Mouse (Mus musculus): ENCODE results near the gene L1cam. TPM values are rescaled to one million over a fixed set of nuclear protein-coding genes. Genes with fewer than 3 reads are reported as not detected.

The L1cam gene
- 141 and 249 TPM in 2 replicates for polyA plus RNA-seq (2012; rRNA removed)

DNA sequence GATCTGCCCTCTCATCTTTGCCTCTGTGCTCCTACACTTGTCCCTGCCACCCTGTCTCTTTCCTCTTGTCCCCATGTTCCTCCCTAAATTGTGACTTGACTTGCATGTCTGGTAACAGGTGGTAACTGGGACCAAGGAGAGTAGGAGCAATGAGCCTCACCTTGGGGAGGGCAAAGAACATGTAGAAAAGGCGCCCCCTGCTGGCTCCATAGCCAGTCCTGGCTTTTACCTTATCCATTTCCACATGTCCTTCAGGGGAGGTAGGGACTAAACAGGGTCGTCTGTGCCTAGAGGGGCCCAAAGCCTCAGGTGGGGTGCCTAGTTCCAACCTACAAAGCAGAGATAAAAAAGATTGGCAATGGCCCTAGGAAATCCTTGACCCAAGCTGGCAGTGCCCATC is at the start of gene L1cam:
TSS of gene L1cam (minus strand) at position 387 of the 400 bp plus-strand sequence.
- TF ChIP-seq CTCF (IDR thresholded peaks at IDR 0.05; ENCODE audit: borderline replicate concordance, extremely low read depth, insufficient read depth, insufficient read length) (peak; percentile 56; the same call in 1 of the 2 replicates), POLR2A (IDR thresholded peaks at IDR 0.05; ENCODE audit: borderline replicate concordance, extremely low read depth, insufficient read depth, insufficient read length, poor library complexity, severe bottlenecking) (no peak)
- peak; percentile 66 for DNase-seq (ENCODE audit: low read depth)

DNA sequence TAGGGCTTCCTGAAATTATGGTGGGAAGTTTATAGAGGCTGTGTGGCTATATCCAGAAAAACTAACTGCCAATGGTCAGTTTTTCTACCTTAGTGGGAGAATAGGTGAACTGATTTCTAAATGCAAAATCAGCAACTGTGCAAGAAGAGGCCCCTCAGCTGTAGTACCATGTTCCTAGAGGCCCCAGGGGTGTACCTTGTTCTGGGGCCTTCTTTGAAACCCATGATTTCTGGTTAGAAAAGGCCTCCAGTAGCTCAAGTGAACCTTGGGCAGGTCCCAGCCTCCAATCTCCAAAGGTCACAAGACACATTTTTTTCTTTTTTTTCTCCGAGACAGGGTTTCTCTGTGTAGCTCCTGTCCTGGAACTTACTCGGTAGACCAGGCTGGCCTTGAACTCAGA is 46.4 kb upstream of the L1cam start:
- DNase-seq (ENCODE audit: low read depth) = no peak
- TF ChIP-seq CTCF (IDR thresholded peaks at IDR 0.05; ENCODE audit: borderline replicate concordance, extremely low read depth, insufficient read depth, insufficient read length) = no peak
- no peak for TF ChIP-seq POLR2A (IDR thresholded peaks at IDR 0.05; ENCODE audit: borderline replicate concordance, extremely low read depth, insufficient read depth, insufficient read length, poor library complexity, severe bottlenecking)

DNA sequence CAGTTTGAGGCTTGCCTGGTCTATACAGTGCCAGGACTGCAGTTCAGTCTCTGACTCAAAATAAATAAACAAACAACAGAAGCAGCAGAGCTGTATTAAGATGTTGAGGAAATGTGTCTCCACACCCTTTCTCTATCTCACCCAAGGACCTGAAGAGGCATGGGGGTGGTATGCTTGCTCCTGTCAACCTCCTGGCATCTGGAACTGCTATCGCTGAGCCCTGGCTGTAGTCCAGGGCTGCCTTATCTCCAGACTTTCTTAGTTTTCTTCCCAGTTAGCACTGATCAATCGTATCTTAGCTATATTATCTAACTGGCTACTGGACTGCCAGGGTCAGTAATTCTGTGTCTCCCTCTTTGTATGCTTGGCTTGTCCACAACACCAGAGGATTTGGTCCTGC is 46.0 kb upstream of the L1cam start:
- TF ChIP-seq POLR2A (IDR thresholded peaks at IDR 0.05; ENCODE audit: borderline replicate concordance, extremely low read depth, insufficient read depth, insufficient read length, poor library complexity, severe bottlenecking) (no peak), CTCF (IDR thresholded peaks at IDR 0.05; ENCODE audit: borderline replicate concordance, extremely low read depth, insufficient read depth, insufficient read length) (no peak)
- no peak for DNase-seq (ENCODE audit: low read depth)

DNA sequence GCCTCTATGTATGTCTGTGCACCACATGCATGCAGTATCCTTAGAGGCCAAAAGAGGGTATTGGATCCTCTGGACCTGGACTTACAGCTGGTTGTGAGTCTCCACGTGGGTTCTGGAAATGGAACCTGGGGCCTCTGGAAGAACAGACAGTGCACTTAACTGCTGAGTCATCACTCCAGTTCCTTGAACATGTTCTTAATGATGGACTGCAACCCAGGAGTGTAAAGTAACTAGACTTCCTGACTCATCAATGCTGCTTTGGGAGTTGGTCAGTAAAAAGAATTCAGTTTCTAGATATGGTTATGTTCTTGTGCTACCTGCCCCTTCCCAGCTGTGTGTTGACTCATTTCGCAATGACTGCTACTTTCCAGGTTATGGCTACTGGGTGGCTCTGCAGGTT is 36.0 kb upstream of the L1cam start:
- TF ChIP-seq POLR2A (IDR thresholded peaks at IDR 0.05; ENCODE audit: borderline replicate concordance, extremely low read depth, insufficient read depth, insufficient read length, poor library complexity, severe bottlenecking) (no peak), CTCF (IDR thresholded peaks at IDR 0.05; ENCODE audit: borderline replicate concordance, extremely low read depth, insufficient read depth, insufficient read length) (no peak)
- DNase-seq (ENCODE audit: low read depth) = no peak

DNA sequence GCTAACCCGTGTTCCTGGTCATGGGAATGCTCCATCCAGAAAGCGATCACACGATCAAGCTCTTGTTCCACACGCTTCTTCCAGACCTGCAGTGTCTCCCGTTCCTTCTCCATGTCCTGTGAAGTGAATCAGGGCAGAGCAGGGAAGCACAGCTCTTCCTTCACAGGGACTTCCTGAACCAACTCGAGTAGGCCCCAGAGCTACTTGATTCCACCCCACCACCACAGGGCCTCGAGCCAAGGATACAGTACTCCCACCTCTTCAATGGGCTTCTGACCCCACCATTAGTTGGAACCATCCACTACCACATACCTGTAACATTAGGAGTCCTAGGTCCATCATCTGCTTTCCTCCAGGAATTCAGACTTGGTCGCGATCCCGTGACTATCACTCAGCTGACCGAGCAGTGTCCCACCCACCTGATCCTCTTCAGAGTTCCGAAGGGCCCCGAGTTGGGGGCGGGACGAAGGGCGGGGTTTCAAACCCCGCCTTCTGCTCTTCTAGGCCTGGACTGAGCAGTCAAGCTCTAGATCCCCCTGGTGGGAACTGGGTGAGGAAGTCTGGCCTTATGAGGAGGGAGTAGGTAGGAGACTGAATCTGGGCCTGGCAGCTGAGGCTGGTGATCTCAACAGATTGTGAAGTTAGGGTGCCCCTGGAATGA is 34.6 kb upstream of the L1cam start, which contains the start of gene Renbp:
TSS of gene Renbp (minus strand) at position 449 of the 661 bp plus-strand sequence.
- DNase-seq (ENCODE audit: low read depth) = peak; percentile 52
- no peak for TF ChIP-seq POLR2A (IDR thresholded peaks at IDR 0.05; ENCODE audit: borderline replicate concordance, extremely low read depth, insufficient read depth, insufficient read length, poor library complexity, severe bottlenecking)
- no peak for TF ChIP-seq CTCF (IDR thresholded peaks at IDR 0.05; ENCODE audit: borderline replicate concordance, extremely low read depth, insufficient read depth, insufficient read length)

DNA sequence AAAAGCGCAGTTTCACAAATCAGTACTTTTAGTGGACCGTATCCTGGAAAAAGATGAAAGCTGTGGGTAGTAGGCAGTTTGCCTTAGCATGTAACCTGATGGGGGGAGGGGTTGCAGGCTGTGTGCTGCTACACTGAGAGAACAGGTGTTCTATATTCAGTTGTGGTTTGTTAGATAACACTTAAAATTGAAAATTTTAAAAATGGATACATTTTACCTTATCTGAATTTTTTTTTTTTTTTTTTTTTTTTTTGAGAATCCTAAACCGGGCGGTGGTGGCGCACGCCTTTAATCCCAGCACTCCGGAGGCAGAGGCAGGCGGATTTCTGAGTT is 26.6 kb upstream of the L1cam start:
- TF ChIP-seq POLR2A (IDR thresholded peaks at IDR 0.05; ENCODE audit: borderline replicate concordance, extremely low read depth, insufficient read depth, insufficient read length, poor library complexity, severe bottlenecking) = no peak
- no peak for TF ChIP-seq CTCF (IDR thresholded peaks at IDR 0.05; ENCODE audit: borderline replicate concordance, extremely low read depth, insufficient read depth, insufficient read length)
- DNase-seq (ENCODE audit: low read depth) = peak; percentile 32

DNA sequence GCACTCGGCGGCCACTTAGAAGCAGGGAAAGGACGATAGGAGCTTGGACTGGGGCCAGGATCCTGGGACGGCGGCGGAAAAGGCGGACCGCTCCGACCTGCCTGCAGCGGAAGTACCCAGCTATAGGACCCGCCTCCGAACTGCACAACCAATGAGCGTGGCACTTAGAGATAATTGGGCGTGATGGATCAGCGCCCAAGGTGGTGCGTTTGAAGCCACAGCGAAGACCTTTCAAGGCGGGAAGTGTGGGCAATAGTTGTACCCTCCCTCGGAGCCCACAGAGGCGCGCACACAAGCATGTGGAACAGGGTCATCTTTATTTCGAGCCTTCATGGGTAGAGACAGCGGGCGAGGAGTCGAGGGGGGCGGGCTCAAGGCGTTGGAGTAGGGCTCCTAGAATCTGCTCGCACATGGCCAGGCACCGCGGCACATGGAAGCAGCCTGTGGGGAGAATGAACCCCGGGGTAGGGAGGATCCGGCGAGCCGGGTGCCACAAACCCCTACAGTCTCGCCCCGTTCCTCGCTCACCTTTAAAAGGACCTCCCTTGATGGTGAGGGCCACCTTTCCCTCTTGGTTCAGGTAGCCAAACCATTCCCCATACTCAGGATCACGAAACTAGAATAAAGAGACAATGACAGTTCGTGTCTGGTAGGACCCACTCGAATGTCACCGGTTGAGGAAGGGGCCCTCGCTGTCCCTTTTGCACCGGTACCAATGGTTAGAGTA is 26.1 kb upstream of the L1cam start, which contains the start of the genes Arhgap4 and Naa10:
TSS of gene Arhgap4 (minus strand) at position 48 of the 727 bp plus-strand sequence.
TSS of gene Naa10 (minus strand) at position 122 of the 727 bp plus-strand sequence.
- DNase-seq (ENCODE audit: low read depth) = peak; percentile 96
- no peak for TF ChIP-seq CTCF (IDR thresholded peaks at IDR 0.05; ENCODE audit: borderline replicate concordance, extremely low read depth, insufficient read depth, insufficient read length)
- 0 out of 2 replicates have a peak, but pooled peaks have one; percentile 13 for TF ChIP-seq POLR2A (IDR thresholded peaks at IDR 0.05; ENCODE audit: borderline replicate concordance, extremely low read depth, insufficient read depth, insufficient read length, poor library complexity, severe bottlenecking)

DNA sequence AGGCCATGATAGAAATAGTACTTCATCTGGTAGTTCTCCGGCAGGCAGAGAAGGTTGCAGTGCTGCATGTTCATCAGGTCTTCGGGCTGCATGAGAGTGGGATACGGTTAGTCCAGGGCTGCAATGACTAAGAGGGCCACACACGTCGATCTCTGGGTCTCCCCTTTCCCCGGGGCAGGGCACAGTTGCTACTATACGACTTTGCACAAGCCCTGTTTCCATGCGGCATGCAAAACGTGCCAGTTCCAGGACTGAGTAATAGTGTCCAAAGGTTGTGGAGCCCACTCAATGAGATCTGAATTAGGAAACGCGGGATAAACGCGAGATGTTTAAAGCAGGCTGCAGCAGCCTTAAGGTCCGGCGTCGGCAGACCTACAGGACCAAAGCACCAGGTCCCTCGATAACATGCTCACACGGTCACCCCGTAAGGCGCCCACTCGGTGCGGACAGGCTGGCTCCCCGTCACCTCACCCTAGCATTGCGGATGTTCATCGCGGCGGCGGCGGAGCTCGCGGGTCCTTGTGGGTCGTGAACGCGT is 25.4 kb upstream of the L1cam start:
- no peak for DNase-seq (ENCODE audit: low read depth)
- no peak for TF ChIP-seq CTCF (IDR thresholded peaks at IDR 0.05; ENCODE audit: borderline replicate concordance, extremely low read depth, insufficient read depth, insufficient read length)
- no peak for TF ChIP-seq POLR2A (IDR thresholded peaks at IDR 0.05; ENCODE audit: borderline replicate concordance, extremely low read depth, insufficient read depth, insufficient read length, poor library complexity, severe bottlenecking)

DNA sequence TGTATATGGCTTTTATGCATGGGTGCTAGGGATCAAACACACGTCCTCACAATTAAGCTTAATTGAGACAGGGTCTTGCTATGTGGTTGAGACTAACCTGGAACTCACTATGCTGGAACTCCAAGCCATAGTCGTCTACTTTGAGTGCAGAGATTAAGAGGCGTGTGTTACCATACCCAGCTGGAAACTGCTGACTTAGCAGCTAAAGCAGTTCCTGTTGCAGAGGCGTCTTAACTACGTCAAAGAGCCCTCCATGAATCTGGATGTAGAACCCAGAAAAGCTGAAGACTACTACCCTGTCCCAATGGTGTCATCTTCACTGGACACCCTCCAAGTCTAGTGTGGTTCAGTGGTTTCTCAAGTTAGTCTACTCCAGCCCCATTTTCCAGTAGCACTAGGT is 22.7 kb upstream of the L1cam start:
- TF ChIP-seq CTCF (IDR thresholded peaks at IDR 0.05; ENCODE audit: borderline replicate concordance, extremely low read depth, insufficient read depth, insufficient read length) = no peak
- TF ChIP-seq POLR2A (IDR thresholded peaks at IDR 0.05; ENCODE audit: borderline replicate concordance, extremely low read depth, insufficient read depth, insufficient read length, poor library complexity, severe bottlenecking) = no peak
- DNase-seq (ENCODE audit: low read depth) = no peak

DNA sequence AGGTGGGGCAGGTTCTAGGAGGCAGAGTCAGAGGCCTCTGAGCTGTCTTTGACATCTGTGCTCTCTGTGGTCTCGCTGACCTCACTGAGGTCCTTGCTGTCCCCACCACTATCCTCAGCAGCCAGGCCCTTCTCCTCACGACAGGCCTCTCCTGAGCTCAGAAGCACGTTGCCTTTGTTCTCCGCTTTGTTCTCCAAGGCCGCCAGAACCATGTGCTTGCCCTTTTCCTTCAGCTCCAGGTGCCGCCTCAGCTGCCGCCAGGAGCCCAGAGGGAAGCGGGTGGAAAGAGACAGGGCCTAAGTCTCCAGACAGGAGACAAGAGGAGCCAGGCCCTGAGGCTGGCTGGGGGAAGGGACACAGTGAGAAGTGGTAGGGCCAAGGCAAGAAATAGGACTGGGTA is 21.0 kb upstream of the L1cam start:
- DNase-seq (ENCODE audit: low read depth) = no peak
- TF ChIP-seq CTCF (IDR thresholded peaks at IDR 0.05; ENCODE audit: borderline replicate concordance, extremely low read depth, insufficient read depth, insufficient read length) = no peak
- no peak for TF ChIP-seq POLR2A (IDR thresholded peaks at IDR 0.05; ENCODE audit: borderline replicate concordance, extremely low read depth, insufficient read depth, insufficient read length, poor library complexity, severe bottlenecking)

Data from brain, embryonic 14.5 days (tissue).